Mouse (Mus musculus) megakaryocyte-erythroid progenitor cell, adult 5 weeks (primary cell): ENCODE data around the gene B830017H08Rik. TPM values are rescaled to one million over a fixed set of nuclear protein-coding genes. Genes with fewer than 3 reads are reported as not detected.

Experiments used
- polyA plus RNA-seq: library from polyadenylated mRNA; stranded (reverse); fragments of >175 nt; gene quantifications from 2 replicates; pipeline ENCODE4 v1.2.3, GENCODE M21; 2012

B830017H08Rik gene
- polyA plus RNA-seq = not detected in 2 replicates

DNA sequence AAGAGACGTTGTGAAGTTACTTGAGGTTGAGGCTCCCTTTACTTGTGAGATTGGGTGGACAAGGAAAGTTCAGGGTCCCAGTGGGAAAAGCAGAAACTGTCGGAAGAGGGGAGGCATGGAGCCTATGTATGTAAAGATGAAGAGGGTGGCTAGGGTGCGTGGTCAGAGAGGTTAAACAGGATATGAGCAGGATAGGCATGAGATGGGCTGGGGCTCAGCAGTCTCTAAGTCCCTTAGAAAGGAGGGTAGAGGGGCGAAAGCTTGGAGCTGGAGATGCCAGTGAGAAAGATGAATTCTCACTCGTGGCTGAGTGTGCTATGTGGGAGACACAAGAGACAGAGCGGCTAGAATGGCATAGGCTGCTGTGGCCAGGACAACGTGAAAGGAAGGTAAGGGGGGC is at the start of gene B830017H08Rik:
Gene B830017H08Rik, plus strand, starts transcription at position 301 of the 400 bp plus-strand sequence.

DNA sequence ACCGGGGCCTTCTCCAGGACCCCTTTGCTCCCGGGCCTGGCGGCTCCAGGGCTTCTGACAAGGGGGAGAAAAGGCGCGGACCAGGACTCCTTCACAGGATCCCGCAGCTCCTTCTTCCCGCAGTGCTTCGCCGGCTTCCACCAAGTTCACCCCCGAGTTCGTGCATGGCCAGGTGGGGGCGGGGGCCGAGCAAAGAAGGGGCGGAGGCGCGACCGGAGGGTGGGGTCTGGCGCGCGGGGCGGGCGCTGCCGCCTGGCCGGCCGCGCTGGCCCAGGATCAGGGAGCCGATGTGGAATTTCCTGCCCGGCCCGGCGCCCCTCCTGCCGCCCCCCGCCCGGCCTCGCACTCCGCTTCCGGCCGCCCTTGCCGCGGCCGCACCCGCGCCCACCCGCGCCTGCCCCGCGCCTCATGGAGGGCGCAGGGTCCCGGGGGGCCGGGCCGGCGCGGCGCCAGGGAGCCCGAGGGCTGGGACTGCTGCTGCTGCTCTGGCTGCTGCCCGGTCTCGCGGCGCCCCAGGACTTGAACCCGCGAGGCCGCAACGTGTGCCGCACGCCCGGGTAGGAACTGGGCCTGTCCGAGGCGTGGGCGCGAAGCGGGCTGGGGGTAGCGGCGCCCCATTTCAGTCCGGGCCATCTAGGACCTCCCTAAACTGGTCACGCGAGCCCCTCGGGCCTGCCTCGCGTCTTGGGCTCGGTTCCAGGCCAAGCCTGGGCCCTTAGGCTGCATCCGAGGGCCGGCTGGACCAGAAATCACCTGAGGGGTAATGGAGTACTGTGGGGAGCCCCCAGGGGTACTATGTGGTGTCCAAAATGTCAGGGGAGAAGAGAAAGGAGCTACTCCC is 35.7 kb upstream of the B830017H08Rik start, which contains the start of gene Scarf2:
Gene Scarf2, plus strand, starts transcription at position 312 of the 841 bp plus-strand sequence.

DNA sequence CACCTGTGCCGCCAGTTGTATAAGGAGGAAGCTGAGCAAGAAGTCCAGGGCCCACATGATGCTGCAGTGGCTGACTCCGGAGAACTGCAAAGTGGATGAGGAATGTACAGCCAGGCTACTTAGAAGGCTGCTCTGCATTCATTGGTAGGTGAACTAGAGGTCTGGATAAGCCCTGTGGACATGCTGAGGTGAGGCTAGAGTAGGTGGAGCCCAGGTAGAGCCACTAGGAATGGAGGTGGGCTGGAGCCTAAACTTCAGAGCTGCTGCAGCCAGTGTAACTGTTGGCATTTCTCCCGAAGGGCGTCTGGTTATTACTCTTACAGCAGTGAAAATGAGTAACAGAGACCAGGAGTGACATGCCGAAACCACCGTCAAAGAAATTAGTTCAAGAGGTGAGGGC is 5.1 kb downstream of the B830017H08Rik start, which contains the start of gene Car15:
Gene Car15, minus strand, starts transcription at position 314 of the 400 bp plus-strand sequence.

Other genes with a start within 250 kb of the B830017H08Rik start
- 2.7 and 3.6 TPM in 2 replicates for gene Slc7a4, start 249.9 kb upstream of the B830017H08Rik start, polyA plus RNA-seq
- gene Smpd4, start 213.8 kb upstream of the B830017H08Rik start, polyA plus RNA-seq = 17.5 and 23.1 TPM in 2 replicates
- 2.5 and 3.0 TPM in 2 replicates for gene Ccdc74a, start 186.7 kb upstream of the B830017H08Rik start, polyA plus RNA-seq
- gene Med15, start 100.2 kb upstream of the B830017H08Rik start, polyA plus RNA-seq = 181 and 185 TPM in 2 replicates
- gene Klhl22, start 73.5 kb upstream of the B830017H08Rik start, polyA plus RNA-seq = 23.5 and 34.0 TPM in 2 replicates
- gene Scarf2, start 35.8 kb upstream of the B830017H08Rik start, polyA plus RNA-seq = 0.68 and 1.5 TPM in 2 replicates
- 0.66 and 2.2 TPM in 2 replicates for gene Car15, start 5.2 kb downstream of the B830017H08Rik start, polyA plus RNA-seq
- gene Gm20518, start 58.5 kb downstream of the B830017H08Rik start, polyA plus RNA-seq = 0.27 and 0.49 TPM in 2 replicates
- 0.04 TPM in 2 replicates for gene Tssk1, start 61.1 kb downstream of the B830017H08Rik start, polyA plus RNA-seq
- 24.3 and 31.8 TPM in 2 replicates for gene Dgcr2, start 65.4 kb downstream of the B830017H08Rik start, polyA plus RNA-seq
- gene Tssk2, start 65.5 kb downstream of the B830017H08Rik start, polyA plus RNA-seq = not detected in 2 replicates
- 26.1 and 32.4 TPM in 2 replicates for gene Ess2, start 78.2 kb downstream of the B830017H08Rik start, polyA plus RNA-seq
- 0.26 TPM in 1 of 2 replicates, not detected in the other for gene Gsc2, start 81.9 kb downstream of the B830017H08Rik start, polyA plus RNA-seq
- 147 and 202 TPM in 2 replicates for gene Slc25a1, start 95.1 kb downstream of the B830017H08Rik start, polyA plus RNA-seq
- 2.0 and 3.5 TPM in 2 replicates for gene Vpreb2, start 147.3 kb downstream of the B830017H08Rik start, polyA plus RNA-seq
- gene Dgcr6, start 219.7 kb downstream of the B830017H08Rik start, polyA plus RNA-seq = 17.2 and 21.6 TPM in 2 replicates